Mouse (Mus musculus) leukemia stem cell, adult 10-12 weeks (primary cell): Measurements from ENCODE around the gene Defa33. TPM values are rescaled to one million over a fixed set of nuclear protein-coding genes. Genes with fewer than 3 reads are reported as not detected.

ENCODE experiments used
- polyA plus RNA-seq: library from polyadenylated mRNA; stranded (reverse); fragments of >175 nt; gene quantifications from 2 replicates; pipeline ENCODE4 v1.2.3, GENCODE M21; 2012; ENCODE audit warnings: low replicate concordance

Gene Defa33
- not detected in 2 replicates for polyA plus RNA-seq

GRCm38 (mm10) chr8:21391511-21391910, at the start of gene Defa33:
Defa33 (plus strand) TSS chr8:21391811.

GRCm38 (mm10) chr8:21378215-21378614, 13.4 kb upstream of the Defa33 start, which contains the start of gene Defa2:
Defa2 (plus strand) TSS chr8:21378515.

GRCm38 (mm10) chr8:21427111-21427510, 35.5 kb downstream of the Defa33 start, which contains the start of gene Defa36:
Defa36 (plus strand) TSS chr8:21427411.

Other genes starting within 250 kb of the Defa33 start
- not detected in 2 replicates for gene Defa22, start 229.5 kb upstream of the Defa33 start, polyA plus RNA-seq
- not detected in 2 replicates for gene Defa31, start 200.2 kb upstream of the Defa33 start, polyA plus RNA-seq
- gene Gm15293, start 190.2 kb upstream of the Defa33 start, polyA plus RNA-seq = not detected in 2 replicates
- not detected in 2 replicates for gene Gm15292, start 142.1 kb upstream of the Defa33 start, polyA plus RNA-seq
- not detected in 2 replicates for gene Defa27, start 76.3 kb upstream of the Defa33 start, polyA plus RNA-seq
- gene Defa29, start 64.8 kb upstream of the Defa33 start, polyA plus RNA-seq = not detected in 2 replicates
- not detected in 2 replicates for gene Defa2, start 13.3 kb upstream of the Defa33 start, polyA plus RNA-seq
- not detected in 2 replicates for gene Defa36, start 35.6 kb downstream of the Defa33 start, polyA plus RNA-seq
- gene Gm7849, start 64.7 kb downstream of the Defa33 start, polyA plus RNA-seq = not detected in 2 replicates
- not detected in 2 replicates for gene Defa20, start 117.4 kb downstream of the Defa33 start, polyA plus RNA-seq
- not detected in 2 replicates for gene Defa32, start 137.2 kb downstream of the Defa33 start, polyA plus RNA-seq
- not detected in 2 replicates for gene Defa37, start 173.6 kb downstream of the Defa33 start, polyA plus RNA-seq
- gene Defa28, start 191.2 kb downstream of the Defa33 start, polyA plus RNA-seq = not detected in 2 replicates
- not detected in 2 replicates for gene Gm7861, start 202.7 kb downstream of the Defa33 start, polyA plus RNA-seq
- gene Defa26, start 226.4 kb downstream of the Defa33 start, polyA plus RNA-seq = not detected in 2 replicates